Mouse (Mus musculus): ENCODE measurements around the gene Gm49384. TPM values are rescaled to one million over a fixed set of nuclear protein-coding genes. Genes with fewer than 3 reads are reported as not detected.
"Not testable (repeated sequence)": the region's sequence is repeated elsewhere in the genome, so short reads cannot be mapped to it uniquely, and the experiment has no call there.

Gm49384 gene
- polyA plus RNA-seq, 1 experiment: 1.1 TPM

DNA sequence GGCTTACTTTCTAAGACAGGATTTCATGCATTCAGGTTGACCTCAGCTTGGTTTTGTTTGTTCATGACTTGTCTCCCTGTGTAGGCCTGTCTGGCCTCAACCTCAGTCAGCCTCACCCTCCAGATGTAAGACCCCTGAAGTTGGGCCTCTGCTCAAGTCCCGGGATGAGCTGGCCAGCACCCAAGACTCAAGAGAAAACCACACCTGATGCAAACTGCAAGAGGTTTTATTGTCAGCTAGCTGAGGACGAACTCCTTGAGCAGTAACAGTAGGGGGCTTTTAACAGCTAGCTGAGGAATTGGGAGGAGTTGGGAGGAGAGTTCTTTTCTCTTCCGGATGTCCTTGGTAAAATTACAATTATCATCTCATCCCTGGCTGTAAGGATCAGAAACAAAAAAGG, 26.5 kb downstream of the Gm49384 start:
- H3K4me1 ChIP-seq (ENCODE audit: control insufficient read depth, insufficient read depth, low read length): no peaks in the 10 kb centered on the region
- no peak overlapping the region for H3K27ac ChIP-seq (ENCODE audit: insufficient read depth, low read length)
- no peak for TF ChIP-seq CTCF (IDR thresholded peaks at IDR 0.05; ENCODE audit: extremely low read depth, insufficient read depth, low read length)
- TF ChIP-seq POLR2A (IDR thresholded peaks at IDR 0.05; ENCODE audit: extremely low read depth, insufficient read depth, low read length): no peak
- H3K4me3 ChIP-seq (ENCODE audit: insufficient read depth, low read length): no peak overlapping the region

DNA sequence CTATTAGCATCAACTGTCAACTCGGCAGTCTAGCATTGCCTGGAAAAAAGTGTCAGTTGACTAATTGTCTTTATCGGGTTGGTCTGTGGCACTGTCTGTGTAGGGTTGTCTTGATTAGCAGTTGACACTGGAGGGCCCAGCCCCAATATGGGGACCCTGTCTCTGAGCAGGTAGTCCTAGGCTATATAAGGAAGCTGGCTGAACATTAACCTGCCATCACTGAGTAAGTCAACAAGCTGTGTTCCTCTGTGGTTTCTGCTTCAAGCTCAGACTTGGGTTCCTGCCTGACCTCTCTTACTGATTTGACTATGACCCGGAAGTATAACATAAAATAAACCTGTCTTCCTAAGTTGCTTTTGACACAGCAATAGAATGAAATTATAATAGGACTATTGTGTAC, 28.1 kb downstream of the Gm49384 start:
- TF ChIP-seq CTCF (IDR thresholded peaks at IDR 0.05; ENCODE audit: extremely low read depth, insufficient read depth, low read length): no peak
- TF ChIP-seq POLR2A (IDR thresholded peaks at IDR 0.05; ENCODE audit: extremely low read depth, insufficient read depth, low read length): no peak
- Histone ChIP-seq H3K27ac (ENCODE audit: insufficient read depth, low read length) (no peak overlapping the region), H3K4me1 (ENCODE audit: control insufficient read depth, insufficient read depth, low read length) (no peaks in the 10 kb centered on the region), H3K4me3 (ENCODE audit: insufficient read depth, low read length) (no peak overlapping the region)

DNA sequence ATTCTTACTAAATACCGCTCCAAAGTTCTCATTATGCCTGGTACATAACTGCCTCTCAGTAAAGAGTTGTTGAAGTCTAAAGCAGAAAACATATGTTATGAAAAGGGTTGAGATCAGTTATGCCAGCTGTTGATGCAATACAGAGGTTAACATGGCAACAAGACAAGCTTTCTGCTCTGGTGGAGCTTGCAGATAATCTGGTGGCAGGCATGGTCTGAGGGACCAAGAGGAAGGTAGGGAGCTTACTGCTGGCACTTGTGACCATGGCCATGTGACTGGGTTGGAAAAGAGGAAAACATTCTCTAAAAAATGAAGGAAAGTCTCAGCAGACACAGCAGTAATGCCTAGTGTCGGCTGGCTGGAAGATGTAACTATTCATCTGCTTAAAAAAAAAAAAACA, 32.8 kb downstream of the Gm49384 start:
- TF ChIP-seq POLR2A (IDR thresholded peaks at IDR 0.05; ENCODE audit: extremely low read depth, insufficient read depth, low read length) (no peak), CTCF (IDR thresholded peaks at IDR 0.05; ENCODE audit: extremely low read depth, insufficient read depth, low read length) (no peak)
- Histone ChIP-seq H3K27ac (ENCODE audit: insufficient read depth, low read length) (no peak overlapping the region), H3K4me3 (ENCODE audit: insufficient read depth, low read length) (no peak overlapping the region), H3K4me1 (ENCODE audit: control insufficient read depth, insufficient read depth, low read length) (no peaks in the 10 kb centered on the region)

DNA sequence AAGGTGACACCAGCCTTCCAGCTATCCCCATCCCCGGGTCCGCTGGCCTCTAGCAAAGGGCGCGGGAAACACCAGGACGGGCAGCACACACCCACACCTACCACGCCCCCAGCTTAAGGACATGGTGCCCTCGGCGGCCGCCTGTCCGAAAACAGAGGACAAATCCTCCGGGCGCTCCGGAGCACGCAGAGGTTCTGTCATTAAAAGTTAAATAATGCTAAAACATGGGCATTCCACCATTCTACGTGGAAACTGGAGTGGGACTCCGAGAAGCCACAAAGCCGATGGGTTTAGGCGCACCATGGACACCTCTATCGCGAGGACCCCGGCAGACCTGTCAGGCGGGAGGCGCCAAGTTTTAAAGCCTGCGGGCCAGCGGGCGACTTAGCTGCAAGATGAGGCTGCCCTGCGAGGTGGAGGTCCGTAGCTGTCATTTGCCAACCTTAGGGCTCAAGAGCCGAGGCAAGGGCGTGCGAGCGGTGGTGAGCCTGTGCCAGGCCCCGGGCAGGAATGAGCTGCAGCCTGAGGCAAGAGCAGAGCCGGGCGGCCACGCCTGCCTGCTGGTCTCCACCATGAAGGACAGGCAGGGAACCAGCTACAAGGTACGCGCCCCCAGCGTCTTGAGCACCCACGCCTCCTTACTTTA, 35.5 kb downstream of the Gm49384 start, which contains the start of gene Lrr1:
Gene Lrr1, plus strand, starts transcription at position 354 of the 646 bp plus-strand sequence.
- TF ChIP-seq CTCF (IDR thresholded peaks at IDR 0.05; ENCODE audit: extremely low read depth, insufficient read depth, low read length) (no peak), POLR2A (IDR thresholded peaks at IDR 0.05; ENCODE audit: extremely low read depth, insufficient read depth, low read length) (no peak)
- H3K4me3 ChIP-seq (ENCODE audit: insufficient read depth, low read length): peak within 1 kb of the TSS; percentile 59

DNA sequence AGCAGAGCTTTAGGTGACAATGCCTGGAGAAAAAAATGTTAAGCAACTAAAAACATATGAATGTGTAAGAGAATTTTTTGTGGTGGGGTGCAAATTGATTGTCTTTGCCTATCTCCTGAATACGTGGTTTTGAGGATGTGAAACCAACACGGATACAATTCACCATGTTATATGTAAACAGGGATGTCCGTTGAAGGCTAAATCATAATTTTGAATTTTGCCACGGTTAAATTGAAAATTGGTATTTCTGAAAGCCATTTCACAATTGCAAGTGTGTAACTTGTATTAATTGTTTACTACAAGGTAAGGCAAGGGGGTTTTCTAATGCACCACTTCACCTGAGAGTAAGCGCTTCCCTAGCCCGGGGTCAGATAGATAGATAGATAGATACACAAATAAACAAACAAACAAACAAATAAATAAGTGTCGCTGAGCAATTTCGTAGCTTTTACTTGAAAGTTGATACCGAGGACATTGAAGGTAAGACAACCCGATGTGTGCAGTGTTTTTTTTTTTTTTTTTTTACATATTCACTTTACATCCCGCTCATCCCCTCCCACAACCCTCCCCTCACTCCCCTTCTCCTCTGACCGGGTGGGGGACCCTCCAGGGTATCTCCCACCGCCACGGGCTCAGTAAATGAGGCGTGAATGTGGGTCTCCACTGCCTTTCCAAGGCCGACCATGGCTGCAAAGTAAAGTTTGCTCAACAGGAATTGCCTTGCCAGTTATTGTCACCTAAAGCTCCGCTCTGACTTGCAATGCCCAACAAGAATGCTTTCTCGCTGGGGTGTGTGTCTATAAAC, 36.2 kb downstream of the Gm49384 start:
- Histone ChIP-seq H3K27ac (ENCODE audit: insufficient read depth, low read length) (no peak overlapping the region), H3K4me1 (ENCODE audit: control insufficient read depth, insufficient read depth, low read length) (no peaks in the 10 kb centered on the region), H3K4me3 (ENCODE audit: insufficient read depth, low read length) (peak overlapping the region; percentile 59)
- no peak for TF ChIP-seq CTCF (IDR thresholded peaks at IDR 0.05; ENCODE audit: extremely low read depth, insufficient read depth, low read length)
- TF ChIP-seq POLR2A (IDR thresholded peaks at IDR 0.05; ENCODE audit: extremely low read depth, insufficient read depth, low read length): no peak

More for the DNA sequence above, 35.5 kb downstream of the Gm49384 start, which contains the start of gene Lrr1:
- no peaks in the 10 kb centered on the region for H3K4me1 ChIP-seq (ENCODE audit: control insufficient read depth, insufficient read depth, low read length)
- H3K27ac ChIP-seq (ENCODE audit: insufficient read depth, low read length): peak within 1 kb of the TSS; percentile 82

DNA sequence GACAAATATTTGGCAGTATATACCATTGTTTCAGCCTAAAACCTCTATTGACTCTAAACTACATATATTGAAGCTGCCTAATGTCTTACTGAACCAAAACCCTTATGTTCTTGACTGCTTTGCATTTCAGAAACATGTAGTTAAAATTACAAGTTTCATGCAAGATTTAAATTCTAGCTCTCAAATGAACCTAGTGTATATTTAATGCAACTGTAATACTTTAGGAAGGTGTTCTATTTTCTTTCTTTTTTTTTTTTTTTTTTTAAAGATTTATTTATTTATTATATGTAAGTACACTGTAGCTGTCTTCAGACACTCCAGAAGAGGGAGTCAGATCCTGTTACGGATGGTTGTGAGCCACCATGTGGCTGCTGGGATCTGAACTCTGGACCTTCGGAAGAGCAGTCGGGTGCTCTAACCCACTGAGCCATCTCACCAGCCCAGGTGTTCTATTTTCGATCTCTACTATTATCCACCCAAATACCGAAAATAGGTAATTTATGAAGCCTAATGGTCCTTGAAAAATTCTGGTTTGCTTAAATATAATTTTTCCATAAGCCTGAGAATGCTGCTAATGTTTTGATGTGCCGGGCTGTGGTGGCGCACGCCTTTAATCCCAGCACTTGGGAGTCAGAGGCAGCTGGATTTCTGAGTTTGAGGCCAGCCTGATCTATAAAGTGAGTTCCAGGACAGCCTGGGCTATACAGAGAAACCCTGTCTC, 37.0 kb downstream of the Gm49384 start:
- H3K4me3 ChIP-seq (ENCODE audit: insufficient read depth, low read length); H3K27ac ChIP-seq (ENCODE audit: insufficient read depth, low read length); H3K4me1 ChIP-seq (ENCODE audit: control insufficient read depth, insufficient read depth, low read length): not testable (repeated sequence)

DNA sequence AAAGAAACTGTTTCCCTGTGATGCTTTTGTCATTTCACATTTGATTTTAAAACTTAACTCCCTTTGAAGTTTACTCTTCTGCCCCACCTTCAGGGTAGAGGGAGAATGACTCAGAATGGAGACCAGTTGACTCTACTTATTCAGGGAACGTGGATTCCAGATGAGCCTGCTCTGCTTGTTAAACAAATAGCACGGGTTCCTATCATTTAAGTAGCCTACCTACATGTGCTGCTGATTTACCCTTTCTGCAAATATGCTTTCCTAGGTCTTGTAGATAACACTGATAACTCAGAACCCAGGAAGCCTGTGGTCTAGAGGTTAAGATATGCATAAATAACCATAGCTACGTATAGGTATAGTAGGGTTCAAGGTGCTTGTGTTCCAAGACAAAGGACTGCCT, 39.2 kb downstream of the Gm49384 start:
- no peak for TF ChIP-seq CTCF (IDR thresholded peaks at IDR 0.05; ENCODE audit: extremely low read depth, insufficient read depth, low read length)
- no peak for TF ChIP-seq POLR2A (IDR thresholded peaks at IDR 0.05; ENCODE audit: extremely low read depth, insufficient read depth, low read length)
- H3K27ac ChIP-seq (ENCODE audit: insufficient read depth, low read length): no peak overlapping the region
- no peaks in the 10 kb centered on the region for H3K4me1 ChIP-seq (ENCODE audit: control insufficient read depth, insufficient read depth, low read length)
- H3K4me3 ChIP-seq (ENCODE audit: insufficient read depth, low read length): no peak overlapping the region

DNA sequence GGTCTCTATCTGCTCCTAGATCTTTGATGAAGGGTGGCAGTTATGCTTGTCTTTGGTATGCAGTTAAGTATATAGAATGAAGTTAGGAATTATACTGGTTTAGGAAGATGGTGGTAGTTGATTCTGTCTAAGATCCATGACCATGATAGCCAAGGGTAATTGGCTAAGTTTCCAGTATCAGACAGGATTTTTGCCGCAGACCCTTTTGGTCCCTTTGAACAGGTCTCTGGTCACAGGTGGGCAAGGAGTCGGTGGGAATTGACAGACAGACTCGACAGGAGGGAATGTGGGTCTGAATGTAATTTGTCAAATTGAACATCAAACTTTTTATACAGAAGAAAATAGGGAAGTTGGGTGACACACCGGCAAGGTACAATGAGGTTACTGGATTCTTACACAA, 40.5 kb downstream of the Gm49384 start:
- H3K27ac ChIP-seq (ENCODE audit: insufficient read depth, low read length); H3K4me3 ChIP-seq (ENCODE audit: insufficient read depth, low read length); H3K4me1 ChIP-seq (ENCODE audit: control insufficient read depth, insufficient read depth, low read length): not testable (repeated sequence)

DNA sequence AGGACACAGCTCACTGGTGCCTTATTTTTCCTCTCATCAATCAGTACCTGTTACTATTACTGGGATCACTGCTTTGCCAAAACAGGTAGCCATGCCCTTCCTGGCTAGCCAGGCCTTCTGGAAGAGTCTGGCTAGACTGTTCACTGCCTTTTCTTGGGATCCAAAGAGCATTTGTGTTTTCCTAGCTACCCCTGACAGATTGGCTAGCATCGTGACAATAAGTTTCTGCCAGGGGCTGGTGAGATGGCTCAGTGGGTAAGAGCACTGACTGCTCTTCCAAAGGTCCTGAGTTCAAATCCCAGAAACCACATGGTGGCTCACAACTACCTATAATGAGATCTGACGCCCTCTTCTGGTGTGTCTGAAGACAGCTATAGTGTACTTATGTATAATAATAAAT, 43.4 kb downstream of the Gm49384 start:
- not testable (repeated sequence) for H3K4me3 ChIP-seq (ENCODE audit: insufficient read depth, low read length); H3K27ac ChIP-seq (ENCODE audit: insufficient read depth, low read length)

DNA sequence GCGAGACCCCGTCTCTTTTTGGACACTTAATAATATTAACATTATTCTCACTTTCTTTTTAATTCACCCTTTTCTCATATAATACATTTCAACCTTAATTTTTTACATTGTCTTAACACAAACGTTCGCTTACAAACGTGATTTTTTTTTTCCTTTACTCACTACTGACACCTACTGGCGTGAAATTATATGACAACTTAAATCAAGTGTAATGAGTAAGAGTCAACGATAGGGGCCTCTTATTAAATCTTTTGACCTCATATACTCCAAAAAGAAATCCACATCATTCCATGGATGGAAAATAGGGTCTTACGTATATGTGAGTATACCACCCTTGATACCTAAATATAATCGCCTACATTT, 44.5 kb downstream of the Gm49384 start:
- Histone ChIP-seq H3K4me3 (ENCODE audit: insufficient read depth, low read length) (no peak overlapping the region), H3K4me1 (ENCODE audit: control insufficient read depth, insufficient read depth, low read length) (peaks cover 3% of the 10 kb centered on the region; the same call in 1 of the 2 replicates), H3K27ac (ENCODE audit: insufficient read depth, low read length) (no peak overlapping the region)
- TF ChIP-seq POLR2A (IDR thresholded peaks at IDR 0.05; ENCODE audit: extremely low read depth, insufficient read depth, low read length) (no peak), CTCF (IDR thresholded peaks at IDR 0.05; ENCODE audit: extremely low read depth, insufficient read depth, low read length) (no peak)

More for the DNA sequence above, 43.4 kb downstream of the Gm49384 start:
- not testable (repeated sequence) for H3K4me1 ChIP-seq (ENCODE audit: control insufficient read depth, insufficient read depth, low read length)
